Mouse (Mus musculus): ENCODE results near the gene Akap17b. TPM values are rescaled to one million over a fixed set of nuclear protein-coding genes. Genes with fewer than 3 reads are reported as not detected.

The Akap17b gene
- total RNA-seq, 1 experiment from 2014 or later, result 10.7 TPM

DNA sequence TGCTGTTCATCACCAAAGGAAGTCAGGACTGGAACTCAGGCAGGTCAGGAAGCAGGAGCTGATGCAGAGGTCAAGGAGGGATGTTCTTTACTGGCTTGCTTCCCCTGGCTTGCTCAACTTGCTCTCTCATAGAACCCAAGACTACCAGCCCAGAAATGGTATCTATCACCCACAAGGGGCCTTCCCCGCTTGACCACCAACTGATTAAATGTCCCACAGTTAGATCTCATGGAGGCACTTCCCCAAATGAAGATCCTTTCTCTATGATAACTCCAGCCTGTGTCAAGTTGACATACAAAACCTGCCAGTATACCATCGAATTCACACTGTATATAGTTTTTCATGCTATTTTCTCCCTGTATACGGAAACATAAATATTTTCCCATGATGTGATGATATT is 49.9 kb downstream of the Akap17b start:
- no peak for ATAC-seq (replicated peaks in 1 of 2; ENCODE audit: insufficient read depth in 1 of 2, low FRiP score in 2 of 2, low TSS enrichment in 1 of 2, low read depth in 1 of 2, poor library complexity in 2 of 2, severe bottlenecking in 2 of 2)

DNA sequence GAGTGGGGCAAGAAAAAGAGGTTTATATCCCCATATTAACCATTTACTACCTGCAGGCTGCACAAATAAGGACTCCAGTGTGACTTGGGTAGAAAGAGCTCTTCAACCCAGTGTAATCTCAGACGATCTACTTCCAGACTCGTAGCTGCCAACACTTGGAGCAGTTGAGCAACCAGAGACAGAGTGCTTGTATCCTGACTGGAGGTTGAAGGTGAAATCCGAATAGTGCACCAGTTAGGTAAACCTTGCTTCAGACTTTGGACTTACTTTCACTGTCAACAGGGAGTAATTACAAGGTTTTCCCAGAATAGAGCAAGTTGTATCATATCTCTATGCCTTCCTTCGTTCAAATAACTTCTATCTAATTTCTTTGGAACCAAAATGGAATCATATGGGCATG is 53.7 kb downstream of the Akap17b start:
- no peak for ATAC-seq (replicated peaks in 1 of 2; ENCODE audit: insufficient read depth in 1 of 2, low FRiP score in 2 of 2, low TSS enrichment in 1 of 2, low read depth in 1 of 2, poor library complexity in 2 of 2, severe bottlenecking in 2 of 2)

DNA sequence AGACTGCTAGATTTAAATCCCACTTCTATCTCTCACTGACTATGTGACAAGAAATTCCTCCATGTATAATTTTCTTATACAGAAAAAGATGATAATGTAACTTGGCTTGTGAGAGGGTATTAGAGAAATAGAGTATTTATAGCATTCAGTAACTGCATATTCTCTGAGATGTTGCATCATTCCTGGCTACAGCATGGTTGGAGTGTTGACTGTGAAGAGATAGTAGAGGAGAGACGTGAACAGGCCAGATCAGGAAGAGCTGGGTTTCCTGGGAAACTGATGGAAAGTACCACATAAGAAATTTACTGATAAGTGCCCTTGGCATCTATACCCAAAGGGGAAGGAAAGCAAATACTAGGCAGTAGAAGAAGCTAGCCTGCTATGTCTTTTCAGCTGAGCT is 54.1 kb downstream of the Akap17b start:
- no peak for ATAC-seq (replicated peaks in 1 of 2; ENCODE audit: insufficient read depth in 1 of 2, low FRiP score in 2 of 2, low TSS enrichment in 1 of 2, low read depth in 1 of 2, poor library complexity in 2 of 2, severe bottlenecking in 2 of 2)

DNA sequence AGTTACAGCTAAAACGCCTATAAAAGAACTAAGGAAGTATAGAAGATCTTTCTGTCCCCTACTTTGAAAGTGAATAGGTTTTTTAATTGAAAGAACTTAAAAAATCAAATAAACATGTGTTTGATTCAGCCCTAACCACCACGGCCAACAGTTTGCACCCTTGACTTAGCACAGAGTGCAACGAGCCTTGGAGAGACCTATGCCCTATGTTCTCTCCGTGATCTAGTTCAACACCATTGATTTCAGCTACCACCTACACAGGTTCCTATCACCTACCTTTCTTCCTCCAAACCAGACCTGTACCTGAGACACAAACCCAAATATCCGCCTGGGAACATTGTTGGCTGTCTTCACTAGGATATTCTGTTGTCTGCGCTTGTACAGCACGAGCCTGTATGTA is 54.9 kb downstream of the Akap17b start:
- no peak for ATAC-seq (replicated peaks in 1 of 2; ENCODE audit: insufficient read depth in 1 of 2, low FRiP score in 2 of 2, low TSS enrichment in 1 of 2, low read depth in 1 of 2, poor library complexity in 2 of 2, severe bottlenecking in 2 of 2)

DNA sequence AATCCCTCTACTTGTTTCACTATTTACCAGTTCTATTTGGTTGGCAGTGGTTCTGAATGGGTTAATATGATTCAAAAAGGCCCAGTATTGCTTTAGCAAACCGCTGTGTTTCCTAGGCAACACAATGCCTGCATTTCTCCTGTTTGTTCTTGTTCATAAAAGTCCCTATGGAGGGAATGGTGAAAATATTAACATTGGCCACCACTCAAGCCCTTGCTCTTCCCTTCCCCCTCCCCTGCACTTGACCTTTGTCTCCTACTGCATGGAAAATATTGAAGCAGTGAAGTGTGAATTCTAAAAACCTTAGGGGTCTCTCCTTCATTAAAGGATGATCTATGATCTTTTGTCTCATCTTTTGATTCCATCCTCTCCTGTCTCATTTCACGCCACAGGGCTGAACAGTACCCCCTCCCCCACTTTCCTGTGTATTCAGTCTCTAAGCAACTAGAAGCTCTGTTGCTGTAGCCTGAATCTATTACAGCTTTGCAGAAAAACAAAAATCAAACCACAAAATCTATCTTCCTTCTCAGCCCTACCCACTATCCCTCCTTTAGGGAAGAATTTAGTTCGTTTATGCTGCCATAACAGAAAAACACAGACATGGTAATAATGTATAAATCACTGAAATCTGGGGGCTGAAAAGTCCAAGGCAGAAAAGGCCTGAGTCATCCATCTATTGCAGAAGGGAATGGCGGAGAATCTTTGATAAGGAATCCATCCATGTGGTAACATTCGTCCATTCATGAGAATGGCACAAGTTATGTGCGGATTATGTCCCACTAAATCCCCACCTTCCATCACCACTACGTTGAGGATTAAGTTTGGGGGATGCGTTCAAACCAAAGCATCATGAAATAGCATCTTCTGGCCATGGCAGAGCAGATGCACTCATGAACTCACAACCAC is 57.6 kb downstream of the Akap17b start:
- ATAC-seq (replicated peaks in 1 of 2; ENCODE audit: insufficient read depth in 1 of 2, low FRiP score in 2 of 2, low TSS enrichment in 1 of 2, low read depth in 1 of 2, poor library complexity in 2 of 2, severe bottlenecking in 2 of 2), result no peak

DNA sequence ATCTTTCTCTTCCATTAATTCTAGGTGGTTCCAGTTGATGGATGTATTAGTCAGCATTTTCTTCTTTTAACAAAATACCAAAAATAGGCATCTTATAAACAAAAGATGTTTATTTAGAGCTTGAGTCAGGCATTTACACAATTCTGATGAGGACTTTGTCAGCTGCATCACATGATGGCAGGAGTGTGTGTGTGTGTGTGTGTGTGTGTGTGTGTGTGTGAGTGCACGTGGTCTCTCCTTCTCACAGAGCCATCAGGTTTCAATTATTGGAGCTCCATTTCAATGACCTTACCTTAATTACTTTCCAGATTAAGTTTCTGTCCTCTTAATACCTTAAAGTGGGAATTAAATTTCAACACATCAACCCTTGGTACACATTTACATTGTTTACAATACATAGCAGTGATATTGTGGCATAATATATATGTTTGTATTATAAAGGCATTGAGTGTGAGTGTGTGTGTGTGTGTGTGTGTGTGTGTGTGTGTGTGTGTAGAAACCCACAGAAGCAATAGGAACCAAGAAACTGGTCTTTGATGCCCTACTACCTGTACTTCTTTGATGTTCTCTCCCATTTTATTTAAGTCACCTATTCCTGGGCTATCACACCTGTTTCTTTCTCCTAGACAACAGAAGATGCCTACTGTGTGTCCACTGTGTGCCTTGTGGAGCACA is 58.4 kb downstream of the Akap17b start:
- no peak for ATAC-seq (replicated peaks in 1 of 2; ENCODE audit: insufficient read depth in 1 of 2, low FRiP score in 2 of 2, low TSS enrichment in 1 of 2, low read depth in 1 of 2, poor library complexity in 2 of 2, severe bottlenecking in 2 of 2)

DNA sequence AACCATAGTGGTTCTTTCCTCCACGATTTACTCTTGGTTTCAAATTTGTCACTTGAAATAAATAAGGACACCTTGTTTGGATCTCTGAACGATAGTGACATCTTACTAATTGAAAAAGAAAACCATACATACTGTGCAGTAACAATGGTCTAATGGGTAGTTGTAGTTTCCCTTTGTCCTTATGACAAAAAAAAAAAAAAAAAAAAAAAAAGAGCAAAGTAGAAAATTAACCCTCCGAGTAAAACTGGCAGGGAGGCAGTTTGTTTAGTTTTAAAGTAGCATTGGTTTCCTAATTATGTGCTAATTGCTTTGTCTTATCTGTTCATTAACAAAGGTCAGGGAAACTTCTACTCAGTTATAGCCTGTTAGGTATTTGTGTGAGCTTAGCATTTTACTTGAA is 83.1 kb downstream of the Akap17b start:
- ATAC-seq (replicated peaks in 1 of 2; ENCODE audit: insufficient read depth in 1 of 2, low FRiP score in 2 of 2, low TSS enrichment in 1 of 2, low read depth in 1 of 2, poor library complexity in 2 of 2, severe bottlenecking in 2 of 2), result no peak

DNA sequence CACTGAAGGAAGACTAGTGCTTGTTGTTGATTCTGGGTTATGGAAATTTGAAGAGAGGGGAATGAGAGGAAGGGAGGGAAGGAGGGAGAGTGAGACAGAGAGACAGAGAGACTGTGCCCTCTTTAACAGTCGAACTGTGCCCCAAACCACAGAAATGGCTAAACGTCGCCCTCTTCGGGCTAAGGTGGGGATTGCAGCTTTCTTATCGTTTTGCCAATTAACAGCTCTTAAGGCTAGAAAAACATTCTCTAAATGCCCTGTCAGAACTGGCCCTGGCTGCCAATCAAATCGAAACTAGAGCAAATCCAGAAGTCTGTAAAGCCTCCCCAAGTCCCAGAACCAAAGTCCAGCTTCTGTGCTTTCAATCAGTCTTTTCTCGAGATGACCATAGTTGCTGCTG is 83.5 kb downstream of the Akap17b start:
- peak; percentile 12 to 58; a peak in 1 of 4 replicates for ATAC-seq (replicated peaks in 1 of 2; ENCODE audit: insufficient read depth in 1 of 2, low FRiP score in 2 of 2, low TSS enrichment in 1 of 2, low read depth in 1 of 2, poor library complexity in 2 of 2, severe bottlenecking in 2 of 2)

DNA sequence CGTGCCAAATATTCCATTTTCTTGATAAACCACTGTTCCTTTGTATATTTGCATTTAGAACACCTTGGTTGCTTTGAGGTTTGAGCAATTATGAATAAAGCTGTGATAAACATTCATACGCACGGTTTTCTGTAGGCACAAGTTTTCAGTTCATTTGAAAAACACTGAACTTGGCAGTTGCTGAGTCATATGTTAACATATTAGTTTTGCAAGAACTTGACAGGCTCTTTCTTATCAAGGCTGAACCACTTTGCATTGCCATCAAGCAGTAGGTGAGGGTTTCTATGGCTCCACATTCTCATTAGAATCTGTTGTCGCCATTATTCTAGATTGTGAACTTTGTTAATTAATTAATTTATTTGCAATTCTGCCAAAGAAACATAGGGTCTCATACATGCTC is 85.0 kb downstream of the Akap17b start:
- ATAC-seq (replicated peaks in 1 of 2; ENCODE audit: insufficient read depth in 1 of 2, low FRiP score in 2 of 2, low TSS enrichment in 1 of 2, low read depth in 1 of 2, poor library complexity in 2 of 2, severe bottlenecking in 2 of 2), result no peak

Other genes with a start within 250 kb of the Akap17b start
- gene Gm6268, start 244.1 kb downstream of the Akap17b start, total RNA-seq (2017), result not detected in 2 replicates
- not detected in 2 replicates for gene Gm14569, start 153.6 kb downstream of the Akap17b start, total RNA-seq (2017)
- 83.2 and 101 TPM in 2 replicates for gene Pgrmc1, start 47.2 kb downstream of the Akap17b start, total RNA-seq (2017)
- gene Slc25a43, start 98.3 kb upstream of the Akap17b start, total RNA-seq (2017), result 1.8 and 2.2 TPM in 2 replicates
- 527 and 620 TPM in 2 replicates for gene Slc25a5, start 150.3 kb upstream of the Akap17b start, total RNA-seq (2017)
- gene Ube2a, start 228.5 kb upstream of the Akap17b start, total RNA-seq (2017), result 10.0 and 12.4 TPM in 2 replicates
- gene C330007P06Rik, start 228.7 kb upstream of the Akap17b start, total RNA-seq (2017), result 72.4 and 76.5 TPM in 2 replicates

All from hematopoietic stem cell, adult 5-6 weeks (primary cell).